Mouse (Mus musculus) limb, embryonic 13.5 days (tissue): Measurements from ENCODE around the gene Smim24. TPM values are rescaled to one million over a fixed set of nuclear protein-coding genes. Genes with fewer than 3 reads are reported as not detected.

ENCODE experiments used
- ATAC-seq: fragments of 200-750 bp; cut with Nextera tagmentation; 2 replicates; pipeline ENCODE4 v1.8.0; 2017; ENCODE audit warnings: low read depth, moderate number of reproducible peaks, moderate TSS enrichment; ENCODE audit not compliant: low FRiP score
- H3K27ac ChIP-seq: fragments of 300-500 bp; sonication (generic); 2 replicates; pipeline ENCODE4 v1.5.1; 2015; ENCODE audit warnings: inconsistent platforms, mild to moderate bottlenecking, moderate library complexity
- H3K27me3 ChIP-seq: fragments of 300-500 bp; sonication (generic); 2 replicates; pipeline ENCODE4 v1.6.1; 2015; ENCODE audit warnings: mild to moderate bottlenecking, inconsistent platforms
- H3K36me3 ChIP-seq: fragments of 300-500 bp; sonication (generic); 2 replicates; pipeline ENCODE4 v1.6.1; 2015; ENCODE audit warnings: inconsistent platforms, mild to moderate bottlenecking, moderate library complexity
- H3K4me1 ChIP-seq: fragments of 300-500 bp; sonication (generic); 2 replicates; pipeline ENCODE4 v1.6.1; 2015; ENCODE audit warnings: inconsistent platforms
- H3K4me2 ChIP-seq: fragments of 300-500 bp; sonication (generic); replicated peaks from 2 replicates; pipeline ENCODE4 v1.6.1; 2015; ENCODE audit warnings: inconsistent platforms, mild to moderate bottlenecking, moderate library complexity
- H3K4me3 ChIP-seq: fragments of 300-500 bp; sonication (generic); 2 replicates; pipeline ENCODE4 v1.5.1; 2015; ENCODE audit warnings: moderate library complexity, mild to moderate bottlenecking, inconsistent platforms
- H3K9ac ChIP-seq: fragments of 300-500 bp; sonication (generic); 2 replicates; pipeline ENCODE4 v1.6.1; 2015; ENCODE audit warnings: mild to moderate bottlenecking, inconsistent platforms
- H3K9me3 ChIP-seq: fragments of 300-500 bp; sonication (generic); 2 replicates; pipeline ENCODE4 v1.6.1; 2016; ENCODE audit warnings: inconsistent platforms
- WGBS: fragments of 180-500 bp; shearing (Covaris S2); methylation state at CpG from one replicate; pipeline ENCODE4 v1.1.7; 2015; 5-methylcytosine and 5-hydroxymethylcytosine counted together
- polyA plus RNA-seq: library from polyadenylated mRNA; unstranded; fragments of >200 nt; fragmentation: Nextera tagmentation; extraction: Ambion mirVana; gene quantifications from 2 replicates; pipeline ENCODE4 v1.2.1, GENCODE M21; 2015

The Smim24 gene
- polyA plus RNA-seq, 1 experiment from 2014 or later = 4.2 TPM

GRCm38 (mm10) chr10:81413310-81414261 lies 20.7 kb downstream of the Smim24 start:
- 25% methylated on average over 26 of the region's 26 CpGs for WGBS
- no peak overlapping the region; the same call in 1 of the 2 replicates for H3K4me3 ChIP-seq
- H3K27me3 ChIP-seq = peaks cover 2% of the 10 kb centered on the region
- peak overlapping the region; percentile 48 for H3K4me2 ChIP-seq
- H3K9me3 ChIP-seq = no peaks in the 10 kb centered on the region
- H3K4me1 ChIP-seq = peaks cover 98% of the 10 kb centered on the region
- H3K9ac ChIP-seq = 0 out of 2 replicates have a peak overlapping the region, but pooled peaks have one; percentile 19
- peak overlapping the region; percentile 91; the same call in 1 of the 2 replicates for H3K27ac ChIP-seq
- H3K36me3 ChIP-seq = peaks cover 26% of the 10 kb centered on the region
- 0 out of 2 replicates have a peak, but pooled peaks have one; percentile 6 for ATAC-seq

GRCm38 (mm10) chr10:81414682-81415081 lies 21.8 kb downstream of the Smim24 start:
- Histone ChIP-seq H3K9ac (no peak overlapping the region), H3K9me3 (no peaks in the 10 kb centered on the region), H3K4me2 (peak overlapping the region; percentile 48; the same call in 1 of the 2 replicates), H3K27me3 (no peaks in the 10 kb centered on the region), H3K4me3 (no peak overlapping the region), H3K4me1 (peaks cover 95% of the 10 kb centered on the region), H3K36me3 (peaks cover 35% of the 10 kb centered on the region), H3K27ac (peak overlapping the region; percentile 91; the same call in 1 of the 2 replicates)
- ATAC-seq = no peak

DNA sequence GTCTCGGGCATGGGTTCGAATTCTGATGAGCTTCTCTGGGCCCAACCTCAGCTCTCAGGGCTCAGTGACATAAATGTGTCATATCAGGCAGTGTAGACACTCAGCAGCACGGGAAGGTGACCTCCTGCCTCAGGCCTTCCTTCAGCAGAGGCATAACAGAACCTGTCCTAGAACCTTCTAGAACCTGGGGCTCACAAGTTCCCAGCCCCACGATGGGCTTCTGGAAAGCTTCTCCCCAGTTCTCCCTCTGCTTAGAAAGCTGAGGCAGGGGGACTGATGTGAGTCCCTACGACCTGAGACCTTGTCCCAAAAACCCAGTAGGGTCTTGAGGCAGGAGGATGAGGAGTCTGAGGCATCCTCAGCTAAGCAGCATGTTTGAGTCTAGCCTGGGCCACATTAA lies 22.3 kb downstream of the Smim24 start:
- H3K4me2 ChIP-seq = no peak overlapping the region

GRCm38 (mm10) chr10:81415549-81416310 lies 22.9 kb downstream of the Smim24 start:
- no peak overlapping the region for H3K4me2 ChIP-seq

More for the DNA sequence above, 22.3 kb downstream of the Smim24 start:
- no peak overlapping the region for H3K9ac ChIP-seq
- peaks cover 91% of the 10 kb centered on the region for H3K4me1 ChIP-seq
- peak overlapping the region; percentile 91; the same call in 1 of the 2 replicates for H3K27ac ChIP-seq
- H3K9me3 ChIP-seq = no peaks in the 10 kb centered on the region
- no peaks in the 10 kb centered on the region for H3K27me3 ChIP-seq
- H3K36me3 ChIP-seq = peaks cover 40% of the 10 kb centered on the region
- 78% methylated on average over 5 of the region's 5 CpGs for WGBS
- no peak for ATAC-seq
- H3K4me3 ChIP-seq = no peak overlapping the region

DNA sequence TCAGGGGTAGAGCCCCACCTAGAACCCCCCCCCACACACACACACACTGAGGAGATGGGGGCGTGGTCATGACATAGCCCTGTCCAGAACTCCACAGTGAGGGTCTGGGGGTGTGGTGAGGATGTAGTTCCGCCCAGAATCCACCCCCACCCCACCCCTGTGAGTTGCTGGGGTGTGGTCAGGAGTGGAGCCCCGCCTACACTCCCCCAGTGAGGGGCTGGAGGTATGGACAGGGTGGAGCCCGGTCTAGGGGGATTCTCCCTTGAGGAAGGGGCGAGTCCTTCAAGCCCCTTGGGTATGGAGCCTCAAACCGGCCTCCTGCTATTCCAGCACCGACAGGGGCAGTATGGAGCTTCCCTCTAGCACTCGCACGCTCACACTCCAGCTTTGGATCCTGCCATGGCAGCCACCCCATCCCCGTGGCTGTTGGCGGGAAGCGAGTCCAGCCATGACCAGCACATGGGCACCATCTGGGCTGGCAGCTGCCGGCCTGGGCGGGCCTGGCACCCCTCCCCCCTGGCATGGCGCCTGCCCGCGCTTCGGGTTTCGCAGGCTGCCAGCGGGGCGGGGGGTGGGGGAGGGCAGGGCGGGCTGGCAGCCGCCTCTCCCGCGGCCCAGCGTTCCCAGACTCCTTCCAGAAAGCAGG lies 23.9 kb downstream of the Smim24 start:
- WGBS = 1% methylated on average over 15 of the region's 26 CpGs
- Histone ChIP-seq H3K27ac (peak overlapping the region; percentile 91), H3K4me2 (peak overlapping the region; percentile 64), H3K9ac (peak overlapping the region; percentile 65), H3K27me3 (no peaks in the 10 kb centered on the region), H3K4me1 (peaks cover 77% of the 10 kb centered on the region), H3K36me3 (peaks cover 46% of the 10 kb centered on the region), H3K9me3 (no peaks in the 10 kb centered on the region), H3K4me3 (peak overlapping the region; percentile 34)
- peak; percentile 76 for ATAC-seq

More at GRCm38 (mm10) chr10:81415549-81416310, 22.9 kb downstream of the Smim24 start:
- peak overlapping the region; percentile 91 for H3K27ac ChIP-seq
- no peaks in the 10 kb centered on the region for H3K9me3 ChIP-seq
- peaks cover 44% of the 10 kb centered on the region for H3K36me3 ChIP-seq
- peaks cover 86% of the 10 kb centered on the region for H3K4me1 ChIP-seq
- H3K27me3 ChIP-seq = no peaks in the 10 kb centered on the region
- ATAC-seq = no peak
- no peak overlapping the region for H3K4me3 ChIP-seq
- H3K9ac ChIP-seq = no peak overlapping the region
- 63% methylated on average over 17 of the region's 17 CpGs for WGBS

GRCm38 (mm10) chr10:81417227-81418215 lies 24.7 kb downstream of the Smim24 start:
- peak overlapping the region; percentile 64 for H3K4me2 ChIP-seq
- H3K9me3 ChIP-seq = no peaks in the 10 kb centered on the region
- H3K27me3 ChIP-seq = no peaks in the 10 kb centered on the region
- H3K27ac ChIP-seq = peak overlapping the region; percentile 91
- peak overlapping the region; percentile 34 for H3K4me3 ChIP-seq
- WGBS = 44% methylated on average over 12 of the region's 12 CpGs
- peaks cover 40% of the 10 kb centered on the region for H3K36me3 ChIP-seq
- ATAC-seq = no peak
- peaks cover 68% of the 10 kb centered on the region for H3K4me1 ChIP-seq
- H3K9ac ChIP-seq = peak overlapping the region; percentile 65

DNA sequence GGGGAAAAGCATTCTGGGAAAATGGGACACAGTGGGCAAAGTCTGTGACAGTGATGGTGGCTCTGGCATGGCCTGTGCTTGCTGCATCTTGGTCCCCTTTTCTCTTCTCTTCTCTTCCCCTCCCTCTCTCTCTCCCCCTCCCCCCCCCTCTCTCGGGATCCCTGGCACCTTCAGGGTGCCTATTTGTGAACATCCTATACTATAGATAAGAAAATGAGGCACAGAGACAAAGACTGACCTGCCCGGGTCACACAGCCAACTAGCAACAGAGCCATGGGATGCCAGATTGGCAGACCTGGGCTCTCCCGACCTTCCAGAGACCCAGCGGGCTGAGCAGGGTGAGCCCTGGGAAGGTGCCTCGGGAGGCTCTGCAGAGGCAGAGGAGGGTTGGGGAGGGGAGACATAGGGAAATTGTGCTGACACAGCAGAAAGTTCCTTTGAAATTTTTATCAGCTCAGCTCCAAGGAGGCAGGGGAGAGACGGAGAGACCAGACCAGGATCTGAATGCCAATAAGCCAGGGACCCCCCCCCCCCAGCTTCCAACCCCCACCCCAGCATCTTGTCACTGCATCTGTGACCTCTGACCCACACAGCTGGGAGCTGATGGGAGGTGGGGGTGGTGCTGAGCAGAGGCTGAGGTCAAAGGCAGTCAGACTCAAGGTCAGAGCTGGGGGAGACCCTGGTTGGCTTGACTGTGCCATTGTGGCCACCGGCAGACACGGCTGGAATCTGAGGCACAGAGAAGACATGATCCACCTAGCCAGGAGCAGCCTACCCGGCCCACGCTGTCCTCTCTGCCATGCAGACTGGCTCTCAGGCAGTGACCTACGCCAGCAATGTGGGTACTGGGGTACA lies 25.6 kb downstream of the Smim24 start:
- Histone ChIP-seq H3K27me3 (no peaks in the 10 kb centered on the region), H3K9me3 (no peaks in the 10 kb centered on the region), H3K36me3 (peaks cover 34% of the 10 kb centered on the region), H3K4me2 (no peak overlapping the region), H3K4me3 (no peak overlapping the region), H3K27ac (0 out of 2 replicates have a peak overlapping the region, but pooled peaks have one; percentile 91), H3K9ac (0 out of 2 replicates have a peak overlapping the region, but pooled peaks have one; percentile 65), H3K4me1 (peaks cover 59% of the 10 kb centered on the region)
- 51% methylated on average over 11 of the region's 11 CpGs for WGBS
- ATAC-seq = no peak

GRCm38 (mm10) chr10:81419111-81419928 lies 26.5 kb downstream of the Smim24 start:
- no peak for ATAC-seq
- Histone ChIP-seq H3K27ac (no peak overlapping the region), H3K4me2 (no peak overlapping the region), H3K36me3 (peaks cover 34% of the 10 kb centered on the region), H3K27me3 (peaks cover 5% of the 10 kb centered on the region; the same call in 1 of the 2 replicates), H3K4me3 (no peak overlapping the region), H3K4me1 (peaks cover 57% of the 10 kb centered on the region), H3K9ac (no peak overlapping the region), H3K9me3 (no peaks in the 10 kb centered on the region)
- 91% methylated on average over 10 of the region's 10 CpGs for WGBS

DNA sequence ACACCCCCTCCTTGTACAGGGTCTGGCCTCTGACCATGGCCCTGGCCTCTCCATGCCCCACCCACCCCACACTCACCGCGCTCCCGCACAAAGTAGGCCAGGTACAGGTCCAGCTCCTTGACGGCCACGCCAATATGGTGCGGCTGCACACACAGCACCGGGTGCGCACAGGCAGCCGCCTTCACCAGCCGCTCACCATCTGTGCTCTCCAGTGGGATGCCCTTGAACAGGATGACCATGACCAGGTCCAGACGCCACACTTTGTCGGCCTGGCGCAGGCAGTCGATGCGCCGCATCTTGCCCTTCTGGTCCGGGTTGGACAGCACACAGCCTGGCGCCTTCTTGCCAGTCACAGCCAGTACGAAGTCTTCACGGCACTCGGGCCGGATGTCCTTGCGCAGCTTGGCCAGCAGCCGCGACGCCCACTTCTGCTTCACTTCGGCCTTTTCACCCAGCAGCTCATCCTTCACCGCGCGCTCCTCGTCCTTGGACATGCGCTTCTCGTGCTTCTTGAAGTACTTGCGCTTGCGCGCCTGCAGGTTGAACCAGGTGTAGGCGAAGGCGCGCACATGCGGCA lies 27.4 kb downstream of the Smim24 start:
- H3K27me3 ChIP-seq = peaks cover 11% of the 10 kb centered on the region
- no peak overlapping the region for H3K9ac ChIP-seq
- peaks cover 28% of the 10 kb centered on the region for H3K36me3 ChIP-seq
- no peak overlapping the region for H3K27ac ChIP-seq
- ATAC-seq = no peak
- no peaks in the 10 kb centered on the region for H3K9me3 ChIP-seq
- H3K4me2 ChIP-seq = no peak overlapping the region
- peaks cover 57% of the 10 kb centered on the region for H3K4me1 ChIP-seq
- 83% methylated on average over 40 of the region's 40 CpGs for WGBS
- no peak overlapping the region for H3K4me3 ChIP-seq
